Mouse (Mus musculus) limb, embryonic 10.5 days (tissue): ENCODE data around the gene Dusp15. TPM values are rescaled to one million over a fixed set of nuclear protein-coding genes. Genes with fewer than 3 reads are reported as not detected.

Experiments
- polyA plus RNA-seq: library from polyadenylated mRNA; unstranded; fragments of >200 nt; fragmentation: Nextera tagmentation; extraction: Ambion mirVana; gene quantifications from 2 replicates; pipeline ENCODE4 v1.2.1, GENCODE M21; 2016

Gene Dusp15
- polyA plus RNA-seq, 1 experiment from 2014 or later: 0.68 TPM

Other genes starting within 250 kb of the Dusp15 start
- gene Id1, start 215.4 kb downstream of the Dusp15 start, polyA plus RNA-seq: 132 and 178 TPM in 2 replicates
- gene Cox4i2, start 197.5 kb downstream of the Dusp15 start, polyA plus RNA-seq: 11.2 and 18.4 TPM in 2 replicates
- gene Bcl2l1, start 120.0 kb downstream of the Dusp15 start, polyA plus RNA-seq: 90.1 and 103 TPM in 2 replicates
- gene Tpx2, start 103.7 kb downstream of the Dusp15 start, polyA plus RNA-seq: 141 and 147 TPM in 2 replicates
- not detected in 2 replicates for gene Mylk2, start 40.3 kb downstream of the Dusp15 start, polyA plus RNA-seq
- 0.26 and 0.64 TPM in 2 replicates for gene Foxs1, start 18.5 kb downstream of the Dusp15 start, polyA plus RNA-seq
- gene Ttll9, start 10.8 kb upstream of the Dusp15 start, polyA plus RNA-seq: 0.53 and 1.7 TPM in 2 replicates
- 82.6 and 92.5 TPM in 2 replicates for gene Pdrg1, start 63.7 kb upstream of the Dusp15 start, polyA plus RNA-seq
- not detected in 2 replicates for gene Xkr7, start 80.2 kb upstream of the Dusp15 start, polyA plus RNA-seq
- 1.5 and 1.7 TPM in 2 replicates for gene Ccm2l, start 114.3 kb upstream of the Dusp15 start, polyA plus RNA-seq
- gene Hck, start 156.8 kb upstream of the Dusp15 start, polyA plus RNA-seq: 0.88 and 1.1 TPM in 2 replicates
- gene Tm9sf4, start 209.6 kb upstream of the Dusp15 start, polyA plus RNA-seq: 66.5 and 84.3 TPM in 2 replicates